Mouse (Mus musculus) heart, postnatal 25 days (tissue): Measurements from ENCODE around the gene Plcg1. TPM values are rescaled to one million over a fixed set of nuclear protein-coding genes. Genes with fewer than 3 reads are reported as not detected.

Experiments used
- DNase-seq: peaks from one replicate; pipeline ENCODE4 v3.0.0; 2022; ENCODE audit warnings: low spot score
- intact Hi-C: fragments of 180-260 bp; cut with DNase I; formaldehyde crosslinking; loops from one replicate; pipeline ENCODE4 v1.15.1; 2025
- total RNA-seq, 2 experiments: library from RNA; stranded (reverse); gene quantifications; 2 replicates each; pipeline ENCODE4 v1.2.3; 2021

Plcg1 gene
- total RNA-seq, 2 experiments from 2014 or later = 59.7 to 63.1 TPM

GRCm38 (mm10) chr2:160806091-160806521 lies 75.0 kb downstream of the Plcg1 start:
- intact Hi-C loops = no loop called here
- DNase-seq = peak; percentile 49

GRCm38 (mm10) chr2:160810376-160810775 lies 79.3 kb downstream of the Plcg1 start:
- intact Hi-C loops = no loop called here
- no peak for DNase-seq

- intact Hi-C loops = no loop called here
- no peak for DNase-seq
Measured at GRCm38 (mm10) chr2:160810802-160811201, 79.7 kb downstream of the Plcg1 start.

Other genes with a start within 250 kb of the Plcg1 start
- gene Top1, start 85.4 kb upstream of the Plcg1 start, total RNA-seq = 10 to 100 TPM; 48.8 to 50.8 TPM
- gene Zhx3, start 141.7 kb downstream of the Plcg1 start, total RNA-seq = 10 to 100 TPM; 37.5 to 43.6 TPM
- 1 to 10 TPM; 3.7 to 5.1 TPM for gene Lpin3, start 149.4 kb downstream of the Plcg1 start, total RNA-seq
- 1 to 10 TPM; 2.8 to 4.4 TPM for gene Emilin3, start 181.0 kb downstream of the Plcg1 start, total RNA-seq